Mouse (Mus musculus) heart, embryonic 15.5 days (tissue): ENCODE measurements around the gene Fhad1. TPM values are rescaled to one million over a fixed set of nuclear protein-coding genes. Genes with fewer than 3 reads are reported as not detected.

Source experiments
- ATAC-seq: fragments of 200-750 bp; cut with Nextera tagmentation; replicated peaks from 2 replicates; pipeline ENCODE4 v1.8.0; 2017; ENCODE audit warnings: low read depth, moderate TSS enrichment; ENCODE audit not compliant: insufficient number of reproducible peaks, insufficient read depth, low FRiP score
- H3K27ac ChIP-seq: fragments of 300-500 bp; sonication (generic); 2 replicates; pipeline ENCODE4 v1.5.1; 2015; ENCODE audit warnings: mild to moderate bottlenecking, inconsistent platforms
- H3K27me3 ChIP-seq: fragments of 300-500 bp; sonication (generic); 2 replicates; pipeline ENCODE4 v1.6.1; 2015; ENCODE audit warnings: inconsistent platforms
- H3K36me3 ChIP-seq: fragments of 300-500 bp; sonication (generic); 2 replicates; pipeline ENCODE4 v1.6.1; 2015; ENCODE audit warnings: mild to moderate bottlenecking, inconsistent platforms
- H3K4me1 ChIP-seq: fragments of 300-500 bp; sonication (generic); replicated peaks from 2 replicates; pipeline ENCODE4 v1.6.1; 2015; ENCODE audit warnings: inconsistent platforms
- H3K4me2 ChIP-seq: fragments of 300-500 bp; sonication (generic); 2 replicates; pipeline ENCODE4 v1.6.1; 2015; ENCODE audit warnings: inconsistent platforms, mild to moderate bottlenecking, moderate library complexity
- H3K4me3 ChIP-seq: fragments of 300-500 bp; sonication (generic); 2 replicates; pipeline ENCODE4 v1.5.1; 2015; ENCODE audit warnings: mild to moderate bottlenecking, inconsistent platforms
- H3K9ac ChIP-seq: fragments of 300-500 bp; sonication (generic); 2 replicates; pipeline ENCODE4 v1.6.1; 2015; ENCODE audit warnings: mild to moderate bottlenecking, inconsistent platforms
- H3K9me3 ChIP-seq: fragments of 300-500 bp; sonication (generic); replicated peaks from 2 replicates; pipeline ENCODE4 v1.6.1; 2016; ENCODE audit warnings: inconsistent platforms
- WGBS: fragments of 180-500 bp; shearing (Covaris S2); methylation state at CpG from one replicate; pipeline ENCODE4 v1.1.7; 2015; ENCODE audit warnings: mixed read lengths; 5-methylcytosine and 5-hydroxymethylcytosine counted together
- polyA plus RNA-seq: library from polyadenylated mRNA; unstranded; fragments of >200 nt; fragmentation: Nextera tagmentation; extraction: Ambion mirVana; gene quantifications from 2 replicates; pipeline ENCODE4 v1.2.1, GENCODE M21; 2015

Fhad1 gene
- polyA plus RNA-seq, 1 experiment from 2014 or later, result 2.7 TPM

GRCm38 (mm10) chr4:141858501-141858900 is 156.4 kb downstream of the Fhad1 start:
- Histone ChIP-seq H3K36me3 (peaks cover 31% of the 10 kb centered on the region), H3K27me3 (no peaks in the 10 kb centered on the region), H3K4me2 (no peak overlapping the region), H3K4me3 (no peak overlapping the region), H3K9me3 (no peaks in the 10 kb centered on the region), H3K4me1 (peaks cover 14% of the 10 kb centered on the region), H3K9ac (no peak overlapping the region), H3K27ac (no peak overlapping the region)
- 87% methylated on average over 20 of the region's 20 CpGs for WGBS
- no peak for ATAC-seq

GRCm38 (mm10) chr4:141857422-141857930 is 157.4 kb downstream of the Fhad1 start:
- 17% methylated on average over 10 of the region's 10 CpGs for WGBS
- Histone ChIP-seq H3K4me1 (peaks cover 6% of the 10 kb centered on the region), H3K9me3 (no peaks in the 10 kb centered on the region), H3K27me3 (no peaks in the 10 kb centered on the region), H3K27ac (0 out of 2 replicates have a peak overlapping the region, but pooled peaks have one; percentile 17), H3K36me3 (peaks cover 31% of the 10 kb centered on the region), H3K4me2 (no peak overlapping the region), H3K9ac (no peak overlapping the region), H3K4me3 (no peak overlapping the region)
- peak; percentile 47; the same call in 1 of the 2 replicates for ATAC-seq

GRCm38 (mm10) chr4:141853437-141853836 is 161.4 kb downstream of the Fhad1 start:
- Histone ChIP-seq H3K4me1 (peaks cover 6% of the 10 kb centered on the region), H3K9ac (no peak overlapping the region), H3K4me2 (no peak overlapping the region), H3K27me3 (no peaks in the 10 kb centered on the region), H3K27ac (no peak overlapping the region), H3K4me3 (no peak overlapping the region), H3K36me3 (no peaks in the 10 kb centered on the region; the same call in 1 of the 2 replicates), H3K9me3 (no peaks in the 10 kb centered on the region)
- 75% methylated on average over 9 of the region's 9 CpGs for WGBS
- no peak for ATAC-seq

- 81% methylated on average over 6 of the region's 6 CpGs for WGBS
- H3K36me3 ChIP-seq, result no peaks in the 10 kb centered on the region
These were observed 168.9 kb downstream of the Fhad1 start, which contains the start of gene Ctrc for GRCm38 (mm10) chr4:141845999-141846398. Gene Ctrc, minus strand, starts transcription at chr4:141846359.

More at GRCm38 (mm10) chr4:141845999-141846398, 168.9 kb downstream of the Fhad1 start, which contains the start of gene Ctrc:
- no peak within 1 kb of the TSS for H3K4me3 ChIP-seq
- no peak within 1 kb of the TSS for H3K4me2 ChIP-seq
- ATAC-seq, result no peak
- H3K4me1 ChIP-seq, result no peaks in the 10 kb centered on the region
- no peaks in the 10 kb centered on the region for H3K27me3 ChIP-seq
- no peak within 1 kb of the TSS for H3K9ac ChIP-seq
- H3K27ac ChIP-seq, result no peak within 1 kb of the TSS
- H3K9me3 ChIP-seq, result no peaks in the 10 kb centered on the region

Other genes starting within 250 kb of the Fhad1 start
- 3.7 and 4.8 TPM in 2 replicates for gene Dnajc16, start 224.2 kb downstream of the Fhad1 start, polyA plus RNA-seq
- 14.1 and 19.7 TPM in 2 replicates for gene Casp9, start 221.5 kb downstream of the Fhad1 start, polyA plus RNA-seq
- gene Cela2a, start 188.9 kb downstream of the Fhad1 start, polyA plus RNA-seq, result 0.35 TPM in 1 of 2 replicates, not detected in the other
- gene Ctrc, start 168.7 kb downstream of the Fhad1 start, polyA plus RNA-seq, result not detected in 2 replicates
- 62.0 and 79.3 TPM in 2 replicates for gene Efhd2, start 140.2 kb downstream of the Fhad1 start, polyA plus RNA-seq
- 36.7 and 40.7 TPM in 2 replicates for gene Tmem51, start 69.2 kb upstream of the Fhad1 start, polyA plus RNA-seq
- gene Kazn, start 224.3 kb upstream of the Fhad1 start, polyA plus RNA-seq, result 4.3 and 7.9 TPM in 2 replicates